Mouse (Mus musculus) myocyte (in vitro differentiated cells): ENCODE measurements at regions not wholly inside any gene's neighbourhood (a gene's known extent, or its start where the extent isn't known, plus 50 kb on each side); places are given as distances from the start of the nearest gene placed in this dataset.

Experiments used
- H3K27me3 ChIP-seq: one replicate; pipeline ENCODE4 v1.6.1; 2011; ENCODE audit not compliant: control insufficient read depth, insufficient read depth, insufficient read length
- H3K36me3 ChIP-seq: one replicate; pipeline ENCODE4 v1.6.1; 2011; ENCODE audit not compliant: control insufficient read depth, insufficient read depth
- H3K4me2 ChIP-seq: one replicate; pipeline ENCODE4 v1.6.1; 2011; ENCODE audit warnings: low read depth, control low read depth
- H3K4me3 ChIP-seq: one replicate; pipeline ENCODE4 v1.5.1; 2011; ENCODE audit warnings: mild to moderate bottlenecking, control low read depth, moderate library complexity
- H3K79me2 ChIP-seq: one replicate; pipeline ENCODE4 v1.6.1; 2011; ENCODE audit not compliant: control insufficient read depth, insufficient read depth
- H3ac ChIP-seq: one replicate; pipeline ENCODE4 v1.6.1; 2011; ENCODE audit not compliant: control insufficient read depth, insufficient read length
- CEBPB ChIP-seq: IDR thresholded peaks from 2 replicates; pipeline ENCODE4 v1.6.1; 2011; ENCODE audit warnings: mild to moderate bottlenecking, moderate library complexity; ENCODE audit not compliant: poor library complexity, insufficient read depth, severe bottlenecking
- E2F4 ChIP-seq: IDR thresholded peaks from one replicate; pipeline ENCODE4 v1.6.1; 2011; ENCODE audit warnings: mild to moderate bottlenecking, control low read depth, moderate library complexity; ENCODE audit not compliant: insufficient read depth
- MAX ChIP-seq: IDR thresholded peaks from one replicate; pipeline ENCODE4 v1.6.1; 2011; ENCODE audit warnings: low read depth, mild to moderate bottlenecking, control low read depth
- MYOD1 ChIP-seq, 3 experiments: IDR thresholded peaks; one replicate each; pipeline ENCODE4 v1.6.1; 2011; ENCODE audit warnings: control low read depth in 2 of 3, low read depth in 2 of 3, mild to moderate bottlenecking in 2 of 3, moderate library complexity in 1 of 3; ENCODE audit not compliant: insufficient read length in 2 of 3, control insufficient read depth in 1 of 3
- MYOG ChIP-seq, 3 experiments: IDR thresholded peaks; one replicate each; pipeline ENCODE4 v1.6.1; 2011; ENCODE audit warnings: control low read depth in 2 of 3, low read depth in 2 of 3, mild to moderate bottlenecking in 2 of 3; ENCODE audit not compliant: insufficient read length in 2 of 3, control insufficient read depth in 1 of 3, insufficient read depth in 1 of 3
- POLR2A ChIP-seq: IDR thresholded peaks from one replicate; pipeline ENCODE4 v1.6.1; 2011; ENCODE audit warnings: low read depth, mild to moderate bottlenecking, control low read depth, moderate library complexity; ENCODE audit not compliant: insufficient read length
- POLR2AphosphoS2 ChIP-seq: IDR thresholded peaks from one replicate; pipeline ENCODE4 v1.6.1; 2011; ENCODE audit warnings: low read depth, control low read depth; ENCODE audit not compliant: insufficient read length
- REST ChIP-seq: IDR thresholded peaks from one replicate; pipeline ENCODE4 v1.6.1; 2011; ENCODE audit warnings: mild to moderate bottlenecking, control low read depth, moderate library complexity; ENCODE audit not compliant: insufficient read depth, insufficient read length
- SRF ChIP-seq: IDR thresholded peaks from one replicate; pipeline ENCODE4 v1.6.1; 2011; ENCODE audit warnings: low read depth; ENCODE audit not compliant: control insufficient read depth, insufficient read length
- TCF12 ChIP-seq: IDR thresholded peaks from one replicate; pipeline ENCODE4 v1.6.1; 2011; ENCODE audit warnings: mild to moderate bottlenecking, control low read depth; ENCODE audit not compliant: poor library complexity, insufficient read depth, severe bottlenecking
- TCF3 ChIP-seq: IDR thresholded peaks from one replicate; pipeline ENCODE4 v1.6.1; 2011; ENCODE audit warnings: low read depth, control low read depth; ENCODE audit not compliant: insufficient read length
- USF1 ChIP-seq: IDR thresholded peaks from one replicate; pipeline ENCODE4 v1.6.1; 2011; ENCODE audit warnings: low read depth, mild to moderate bottlenecking, control low read depth, moderate library complexity

DNA sequence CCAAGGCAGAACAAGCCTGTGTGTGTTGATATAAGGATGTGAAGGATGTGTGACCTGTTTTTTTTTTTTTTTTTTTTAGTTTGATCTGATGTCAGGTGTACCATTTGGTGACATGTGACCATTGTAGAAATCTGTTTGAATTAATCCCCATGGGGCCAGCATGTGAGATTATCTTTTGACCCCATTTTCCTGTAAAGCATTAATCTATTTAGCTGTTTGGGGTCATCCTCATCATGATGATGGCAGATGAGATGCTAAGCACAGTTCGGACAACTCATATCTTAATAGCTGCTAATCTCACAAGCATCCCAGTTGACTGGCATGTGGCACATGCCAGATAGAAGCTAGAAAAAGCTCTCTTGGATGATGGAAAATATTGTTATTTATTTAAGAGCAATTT is 434.0 kb upstream of the Adgrl2 start:
- no peaks in the 10 kb centered on the region for H3K27me3 ChIP-seq
- no peak overlapping the region for H3K4me3 ChIP-seq
- no peaks in the 10 kb centered on the region for H3K79me2 ChIP-seq
- H3K36me3 ChIP-seq, result no peaks in the 10 kb centered on the region
- no peak for TF ChIP-seq TCF12
- TF ChIP-seq TCF3, result no peak
- no peak for TF ChIP-seq MAX
- TF ChIP-seq POLR2A, result no peak
- no peak for TF ChIP-seq CEBPB
- TF ChIP-seq POLR2AphosphoS2, result no peak
- no peak for TF ChIP-seq MYOG (IDR thresholded peaks at IDR 0.05; ENCODE audit: control insufficient read depth in 1 of 3, insufficient read depth in 1 of 3, insufficient read length in 2 of 3, low read depth in 2 of 3)
- TF ChIP-seq USF1, result no peak
- TF ChIP-seq REST, result no peak
- TF ChIP-seq MYOD1 (IDR thresholded peaks at IDR 0.05; ENCODE audit: control insufficient read depth in 1 of 3, insufficient read length in 2 of 3, low read depth in 2 of 3), result no peak
- no peak for TF ChIP-seq SRF
- no peak for TF ChIP-seq E2F4
- no peak overlapping the region for H3K4me2 ChIP-seq
- H3ac ChIP-seq, result no peak overlapping the region

DNA sequence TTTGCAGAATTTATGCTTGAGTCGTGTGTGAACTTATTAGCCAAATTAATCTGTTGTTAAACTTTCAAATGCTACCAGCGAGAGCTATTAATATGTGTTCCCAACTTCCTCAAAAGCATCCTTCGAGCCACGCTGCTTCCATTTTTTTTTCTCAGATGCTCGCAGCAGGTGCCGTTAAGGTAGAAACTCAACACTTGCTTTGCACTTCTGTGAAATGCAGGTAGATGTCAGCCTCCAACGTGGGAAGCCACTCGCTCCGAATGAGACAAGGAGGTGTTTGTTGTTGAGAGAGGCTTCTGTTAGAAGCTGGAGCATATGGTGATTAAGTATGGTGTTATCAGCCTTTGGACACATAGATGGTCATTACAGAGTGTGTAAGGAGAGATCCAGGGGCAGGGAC is 433.1 kb upstream of the Adgrl2 start:
- H3K79me2 ChIP-seq, result no peaks in the 10 kb centered on the region
- no peak overlapping the region for H3ac ChIP-seq
- H3K4me2 ChIP-seq, result no peak overlapping the region
- H3K4me3 ChIP-seq, result no peak overlapping the region
- no peaks in the 10 kb centered on the region for H3K27me3 ChIP-seq
- TF ChIP-seq MYOG (IDR thresholded peaks at IDR 0.05; ENCODE audit: control insufficient read depth in 1 of 3, insufficient read depth in 1 of 3, insufficient read length in 2 of 3, low read depth in 2 of 3), result no peak
- TF ChIP-seq POLR2A, result no peak
- TF ChIP-seq REST, result no peak
- no peak for TF ChIP-seq POLR2AphosphoS2
- no peak for TF ChIP-seq E2F4
- no peak for TF ChIP-seq TCF12
- no peak for TF ChIP-seq MAX
- TF ChIP-seq MYOD1 (IDR thresholded peaks at IDR 0.05; ENCODE audit: control insufficient read depth in 1 of 3, insufficient read length in 2 of 3, low read depth in 2 of 3), result no peak
- TF ChIP-seq USF1, result no peak
- TF ChIP-seq SRF, result no peak
- TF ChIP-seq CEBPB, result no peak
- no peak for TF ChIP-seq TCF3
- H3K36me3 ChIP-seq, result no peaks in the 10 kb centered on the region

DNA sequence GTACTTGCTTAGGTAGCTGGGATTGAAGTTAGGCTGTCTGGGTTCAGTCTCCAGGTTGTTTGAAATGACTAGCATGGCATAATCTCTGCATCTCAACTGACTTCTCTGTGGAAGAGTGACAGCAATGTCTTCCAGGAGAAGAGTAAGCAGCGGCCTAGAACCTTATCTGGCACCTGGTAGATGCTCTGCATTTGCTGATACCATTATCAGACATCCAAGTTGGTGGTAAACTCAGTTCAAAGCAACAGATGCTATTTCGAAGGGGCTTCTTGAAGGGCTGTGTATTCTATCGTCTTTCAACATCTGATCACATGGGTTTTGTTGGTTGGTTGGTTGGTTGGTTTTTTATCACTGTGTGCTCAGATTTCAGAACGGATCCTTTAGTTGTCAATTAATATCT is 424.7 kb upstream of the Adgrl2 start:
- H3K27me3 ChIP-seq, result no peaks in the 10 kb centered on the region
- no peaks in the 10 kb centered on the region for H3K79me2 ChIP-seq
- H3ac ChIP-seq, result no peak overlapping the region
- TF ChIP-seq POLR2AphosphoS2, result no peak
- no peak for TF ChIP-seq MYOG (IDR thresholded peaks at IDR 0.05; ENCODE audit: control insufficient read depth in 1 of 3, insufficient read depth in 1 of 3, insufficient read length in 2 of 3, low read depth in 2 of 3)
- no peak for TF ChIP-seq TCF12
- TF ChIP-seq E2F4, result no peak
- no peak for TF ChIP-seq REST
- no peak for TF ChIP-seq USF1
- TF ChIP-seq MYOD1 (IDR thresholded peaks at IDR 0.05; ENCODE audit: control insufficient read depth in 1 of 3, insufficient read length in 2 of 3, low read depth in 2 of 3), result no peak
- no peak for TF ChIP-seq CEBPB
- no peak overlapping the region for H3K4me3 ChIP-seq
- H3K4me2 ChIP-seq, result no peak overlapping the region
- H3K36me3 ChIP-seq, result no peaks in the 10 kb centered on the region

DNA sequence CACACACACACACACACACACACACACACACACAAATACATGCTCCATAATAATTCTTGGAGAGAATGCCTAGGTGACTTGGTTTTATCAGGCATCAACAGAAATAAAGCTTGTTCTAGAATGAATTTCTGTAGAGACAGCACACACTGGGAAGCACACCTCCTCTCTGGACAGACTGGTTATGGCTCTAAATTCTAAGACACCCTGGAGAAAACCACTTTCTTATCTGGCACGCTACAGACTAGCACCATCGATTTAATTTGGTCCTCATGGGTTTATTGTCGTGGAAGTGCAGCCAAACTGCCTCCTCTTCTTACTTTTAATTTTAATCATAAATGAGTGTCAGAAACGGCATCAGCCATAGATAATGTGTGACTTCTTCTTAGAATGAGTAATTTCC is 422.8 kb upstream of the Adgrl2 start:
- no peak for TF ChIP-seq MAX
- TF ChIP-seq POLR2A, result no peak
- no peak for TF ChIP-seq TCF12
- TF ChIP-seq E2F4, result no peak
- no peak for TF ChIP-seq USF1
- TF ChIP-seq CEBPB, result no peak
- TF ChIP-seq MYOG (IDR thresholded peaks at IDR 0.05; ENCODE audit: control insufficient read depth in 1 of 3, insufficient read depth in 1 of 3, insufficient read length in 2 of 3, low read depth in 2 of 3), result no peak
- no peak for TF ChIP-seq SRF
- no peak for TF ChIP-seq REST
- no peak for TF ChIP-seq POLR2AphosphoS2
- no peaks in the 10 kb centered on the region for H3K36me3 ChIP-seq
- no peaks in the 10 kb centered on the region for H3K79me2 ChIP-seq
- H3K4me2 ChIP-seq, result no peak overlapping the region
- no peak overlapping the region for H3ac ChIP-seq
- H3K27me3 ChIP-seq, result no peaks in the 10 kb centered on the region
- no peak overlapping the region for H3K4me3 ChIP-seq

DNA sequence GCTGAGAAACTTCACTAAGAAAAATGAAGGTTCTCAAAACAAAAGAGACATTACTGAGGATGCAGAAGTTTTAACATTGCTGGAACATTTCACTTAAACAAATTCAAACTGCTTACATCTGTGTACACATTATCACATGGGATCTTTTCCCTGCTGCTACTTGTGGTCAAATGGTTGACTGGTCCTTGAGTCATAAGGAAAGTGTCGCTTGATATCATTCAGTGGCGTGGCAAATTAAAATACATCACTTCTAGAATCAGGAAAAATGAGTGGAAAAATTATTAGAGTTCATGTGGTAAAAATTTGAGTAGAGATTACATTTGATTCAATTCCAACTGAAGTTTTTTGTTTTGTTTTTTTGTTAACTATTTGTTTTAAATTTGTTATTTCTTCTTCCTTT is 420.2 kb upstream of the Adgrl2 start:
- no peaks in the 10 kb centered on the region for H3K27me3 ChIP-seq
- no peaks in the 10 kb centered on the region for H3K79me2 ChIP-seq

More for the DNA sequence above, 420.2 kb upstream of the Adgrl2 start:
- Histone ChIP-seq H3ac (no peak overlapping the region), H3K36me3 (no peaks in the 10 kb centered on the region), H3K4me2 (no peak overlapping the region), H3K4me3 (no peak overlapping the region)
- no peak for TF ChIP-seq CEBPB
- TF ChIP-seq MYOD1 (IDR thresholded peaks at IDR 0.05; ENCODE audit: control insufficient read depth in 1 of 3, insufficient read length in 2 of 3, low read depth in 2 of 3), result no peak
- TF ChIP-seq REST, result no peak
- TF ChIP-seq TCF3, result no peak
- no peak for TF ChIP-seq SRF
- TF ChIP-seq E2F4, result no peak
- no peak for TF ChIP-seq MYOG (IDR thresholded peaks at IDR 0.05; ENCODE audit: control insufficient read depth in 1 of 3, insufficient read depth in 1 of 3, insufficient read length in 2 of 3, low read depth in 2 of 3)
- no peak for TF ChIP-seq TCF12
